Mouse (Mus musculus) ES-Bruce4 (cell line): ENCODE data around the gene Ccdc141.

Experiments
- CTCF ChIP-seq: IDR thresholded peaks from one replicate; pipeline ENCODE4 v1.8.1; 2011; ENCODE audit warnings: low read depth, low read length
- EP300 ChIP-seq: IDR thresholded peaks from 2 replicates; pipeline ENCODE4 v1.6.1; 2011; ENCODE audit warnings: low read depth, low read length; ENCODE audit not compliant: insufficient read depth
- POLR2A ChIP-seq: IDR thresholded peaks from one replicate; pipeline ENCODE4 v1.8.1; 2011; ENCODE audit warnings: low read length; ENCODE audit not compliant: insufficient read depth

- TF ChIP-seq EP300 (0 out of 2 replicates have a peak, but pooled peaks have one; percentile 21), CTCF (no peak), POLR2A (no peak)
Observed at GRCm38 (mm10) chr2:77146291-77146690, 24.1 kb downstream of the Ccdc141 start.
